Mouse (Mus musculus) testis, adult 2 months (tissue): Measurements from ENCODE around the gene Dync1li1.

Experiments
- CTCF ChIP-seq: fragments of 200-500 bp; IDR thresholded peaks from 2 replicates; pipeline ENCODE4 v1.5.1; 2012; ENCODE audit warnings: low read depth, mild to moderate bottlenecking, inconsistent platforms, low read length, moderate library complexity; ENCODE audit not compliant: control insufficient read depth, insufficient read depth, insufficient replicate concordance
- POLR2A ChIP-seq: fragments of 200-500 bp; IDR thresholded peaks from 2 replicates; pipeline ENCODE4 v1.6.1; 2012; ENCODE audit warnings: low read depth, mild to moderate bottlenecking, inconsistent platforms, low read length, moderate library complexity; ENCODE audit not compliant: control insufficient read depth

- no peak for TF ChIP-seq CTCF
- no peak for TF ChIP-seq POLR2A
Measured at GRCm38 (mm10) chr9:114673626-114674025, 15.0 kb upstream of the Dync1li1 start.
